Mouse (Mus musculus) midbrain, embryonic 13.5 days (tissue): Measurements from ENCODE around the gene Bco1. TPM values are rescaled to one million over a fixed set of nuclear protein-coding genes. Genes with fewer than 3 reads are reported as not detected.

ENCODE experiments used
- ATAC-seq: fragments of 200-750 bp; cut with Nextera tagmentation; 2 replicates; pipeline ENCODE4 v1.8.0; 2017; ENCODE audit warnings: mild to moderate bottlenecking, moderate TSS enrichment, moderate library complexity
- H3K27ac ChIP-seq: fragments of 300-500 bp; sonication (generic); 2 replicates; pipeline ENCODE4 v1.5.1; 2015; ENCODE audit warnings: inconsistent platforms, mild to moderate bottlenecking, moderate library complexity
- H3K27me3 ChIP-seq: fragments of 300-500 bp; sonication (generic); 2 replicates; pipeline ENCODE4 v1.6.1; 2015; ENCODE audit warnings: mild to moderate bottlenecking, inconsistent platforms
- H3K36me3 ChIP-seq: fragments of 300-500 bp; sonication (generic); 2 replicates; pipeline ENCODE4 v1.6.1; 2015; ENCODE audit warnings: mild to moderate bottlenecking, inconsistent platforms
- H3K4me1 ChIP-seq: fragments of 300-500 bp; sonication (generic); replicated peaks from 2 replicates; pipeline ENCODE4 v1.6.1; 2015; ENCODE audit warnings: inconsistent platforms
- H3K4me2 ChIP-seq: fragments of 300-500 bp; sonication (generic); replicated peaks from 2 replicates; pipeline ENCODE4 v1.6.1; 2015; ENCODE audit warnings: moderate library complexity, mild to moderate bottlenecking, inconsistent platforms
- H3K4me3 ChIP-seq: fragments of 300-500 bp; sonication (generic); replicated peaks from 2 replicates; pipeline ENCODE4 v1.5.1; 2015; ENCODE audit warnings: mild to moderate bottlenecking, inconsistent platforms
- H3K9ac ChIP-seq: fragments of 300-500 bp; sonication (generic); replicated peaks from 2 replicates; pipeline ENCODE4 v1.6.1; 2015; ENCODE audit warnings: mild to moderate bottlenecking, inconsistent platforms
- H3K9me3 ChIP-seq: fragments of 300-500 bp; sonication (generic); 2 replicates; pipeline ENCODE4 v1.6.1; 2016; ENCODE audit warnings: mild to moderate bottlenecking, inconsistent platforms
- WGBS: fragments of 180-500 bp; shearing (Covaris S2); methylation state at CpG from one replicate; pipeline ENCODE4 v1.1.7; 2015; 5-methylcytosine and 5-hydroxymethylcytosine counted together
- polyA plus RNA-seq: library from polyadenylated mRNA; unstranded; fragments of >200 nt; fragmentation: Nextera tagmentation; extraction: Ambion mirVana; gene quantifications from 2 replicates; pipeline ENCODE4 v1.2.1, GENCODE M21; 2015

Bco1 gene
- polyA plus RNA-seq, result 0.08 and 0.13 TPM in 2 replicates

GRCm38 (mm10) chr8:117095647-117096046, at the start of gene Bco1:
TSS of gene Bco1 (plus strand) at chr8:117095854.
- Histone ChIP-seq H3K4me1 (peaks cover 9% of the 10 kb centered on the region), H3K36me3 (no peaks in the 10 kb centered on the region), H3K27ac (no peak within 1 kb of the TSS), H3K27me3 (no peaks in the 10 kb centered on the region), H3K4me3 (no peak within 1 kb of the TSS), H3K4me2 (no peak within 1 kb of the TSS), H3K9me3 (peaks cover 7% of the 10 kb centered on the region; the same call in 1 of the 2 replicates), H3K9ac (no peak within 1 kb of the TSS)
- ATAC-seq, result no peak
- WGBS, result 56% methylated on average over 12 of the region's 12 CpGs

GRCm38 (mm10) chr8:117049444-117049843, 46.2 kb upstream of the Bco1 start:
- no peak overlapping the region for H3K4me3 ChIP-seq
- no peak overlapping the region for H3K27ac ChIP-seq
- H3K9ac ChIP-seq, result no peak overlapping the region
- no peaks in the 10 kb centered on the region for H3K4me1 ChIP-seq
- no peak for ATAC-seq
- no peak overlapping the region for H3K4me2 ChIP-seq
- no peaks in the 10 kb centered on the region for H3K36me3 ChIP-seq
- no peaks in the 10 kb centered on the region for H3K27me3 ChIP-seq
- H3K9me3 ChIP-seq, result no peaks in the 10 kb centered on the region
- WGBS, result 58% methylated on average over 7 of the region's 7 CpGs

GRCm38 (mm10) chr8:117050763-117051162, 44.9 kb upstream of the Bco1 start:
- Histone ChIP-seq H3K9ac (no peak overlapping the region), H3K4me2 (no peak overlapping the region), H3K4me1 (no peaks in the 10 kb centered on the region), H3K27ac (no peak overlapping the region), H3K36me3 (no peaks in the 10 kb centered on the region), H3K4me3 (no peak overlapping the region), H3K9me3 (no peaks in the 10 kb centered on the region), H3K27me3 (no peaks in the 10 kb centered on the region)
- WGBS, result 88% methylated on average over 9 of the region's 9 CpGs
- ATAC-seq, result no peak

GRCm38 (mm10) chr8:117051316-117051715, 44.3 kb upstream of the Bco1 start:
- WGBS, result 76% methylated on average over 9 of the region's 9 CpGs

GRCm38 (mm10) chr8:117053135-117054079, 42.2 kb upstream of the Bco1 start:
- no peaks in the 10 kb centered on the region for H3K27me3 ChIP-seq
- ATAC-seq, result no peak
- no peaks in the 10 kb centered on the region for H3K36me3 ChIP-seq
- no peak overlapping the region for H3K4me2 ChIP-seq
- no peak overlapping the region for H3K9ac ChIP-seq
- no peaks in the 10 kb centered on the region for H3K4me1 ChIP-seq
- H3K9me3 ChIP-seq, result no peaks in the 10 kb centered on the region
- H3K4me3 ChIP-seq, result no peak overlapping the region
- H3K27ac ChIP-seq, result no peak overlapping the region
- WGBS, result 66% methylated on average over 12 of the region's 12 CpGs

More at GRCm38 (mm10) chr8:117051316-117051715, 44.3 kb upstream of the Bco1 start:
- Histone ChIP-seq H3K36me3 (no peaks in the 10 kb centered on the region), H3K9me3 (no peaks in the 10 kb centered on the region), H3K27me3 (no peaks in the 10 kb centered on the region), H3K9ac (no peak overlapping the region), H3K4me1 (no peaks in the 10 kb centered on the region), H3K27ac (no peak overlapping the region), H3K4me3 (no peak overlapping the region), H3K4me2 (no peak overlapping the region)
- ATAC-seq, result no peak

- no peaks in the 10 kb centered on the region for H3K27me3 ChIP-seq
- no peak overlapping the region for H3K27ac ChIP-seq
- no peak overlapping the region for H3K4me2 ChIP-seq
- H3K4me3 ChIP-seq, result no peak overlapping the region
- H3K36me3 ChIP-seq, result no peaks in the 10 kb centered on the region
- WGBS, result 69% methylated on average over 3 of the region's 3 CpGs
- H3K9ac ChIP-seq, result no peak overlapping the region
- H3K9me3 ChIP-seq, result no peaks in the 10 kb centered on the region
- ATAC-seq, result no peak
- no peaks in the 10 kb centered on the region for H3K4me1 ChIP-seq
Measured at GRCm38 (mm10) chr8:117054146-117054545, 41.5 kb upstream of the Bco1 start.

- ATAC-seq, result no peak
- Histone ChIP-seq H3K4me1 (no peaks in the 10 kb centered on the region), H3K9me3 (no peaks in the 10 kb centered on the region), H3K36me3 (no peaks in the 10 kb centered on the region), H3K4me3 (no peak overlapping the region), H3K4me2 (no peak overlapping the region), H3K9ac (no peak overlapping the region), H3K27me3 (no peaks in the 10 kb centered on the region), H3K27ac (no peak overlapping the region)
- 86% methylated on average over 6 of the region's 6 CpGs for WGBS
Measured at GRCm38 (mm10) chr8:117055097-117055496, 40.6 kb upstream of the Bco1 start.

GRCm38 (mm10) chr8:117059021-117059420, 36.6 kb upstream of the Bco1 start:
- 72% methylated on average over 7 of the region's 7 CpGs for WGBS
- H3K9me3 ChIP-seq, result no peaks in the 10 kb centered on the region
- H3K27ac ChIP-seq, result no peak overlapping the region
- H3K4me2 ChIP-seq, result no peak overlapping the region
- H3K27me3 ChIP-seq, result no peaks in the 10 kb centered on the region
- H3K36me3 ChIP-seq, result no peaks in the 10 kb centered on the region
- no peak for ATAC-seq
- no peak overlapping the region for H3K4me3 ChIP-seq
- H3K4me1 ChIP-seq, result peaks cover 5% of the 10 kb centered on the region; the same call in 1 of the 2 replicates
- no peak overlapping the region for H3K9ac ChIP-seq

GRCm38 (mm10) chr8:117060306-117060705, 35.3 kb upstream of the Bco1 start:
- Histone ChIP-seq H3K4me3 (no peak overlapping the region), H3K9me3 (no peaks in the 10 kb centered on the region), H3K27me3 (no peaks in the 10 kb centered on the region), H3K4me1 (peaks cover 5% of the 10 kb centered on the region; the same call in 1 of the 2 replicates), H3K36me3 (no peaks in the 10 kb centered on the region), H3K9ac (no peak overlapping the region), H3K4me2 (no peak overlapping the region), H3K27ac (no peak overlapping the region)
- no peak for ATAC-seq
- WGBS, result 78% methylated on average over 13 of the region's 13 CpGs

GRCm38 (mm10) chr8:117061180-117061880, 34.3 kb upstream of the Bco1 start:
- no peak for ATAC-seq
- peaks cover 5% of the 10 kb centered on the region; the same call in 1 of the 2 replicates for H3K4me1 ChIP-seq
- H3K4me3 ChIP-seq, result no peak overlapping the region
- WGBS, result 51% methylated on average over 13 of the region's 13 CpGs
- no peaks in the 10 kb centered on the region for H3K27me3 ChIP-seq
- H3K27ac ChIP-seq, result no peak overlapping the region
- H3K9ac ChIP-seq, result no peak overlapping the region
- H3K9me3 ChIP-seq, result no peaks in the 10 kb centered on the region
- no peaks in the 10 kb centered on the region for H3K36me3 ChIP-seq
- no peak overlapping the region for H3K4me2 ChIP-seq

- Histone ChIP-seq H3K27ac (no peak overlapping the region), H3K4me3 (no peak overlapping the region), H3K4me1 (no peaks in the 10 kb centered on the region), H3K36me3 (no peaks in the 10 kb centered on the region), H3K4me2 (no peak overlapping the region), H3K9me3 (no peaks in the 10 kb centered on the region), H3K27me3 (no peaks in the 10 kb centered on the region), H3K9ac (no peak overlapping the region)
- ATAC-seq, result no peak
- 91% methylated on average over 7 of the region's 7 CpGs for WGBS
Measured at GRCm38 (mm10) chr8:117066955-117067354, 28.7 kb upstream of the Bco1 start.

- 90% methylated on average over 11 of the region's 11 CpGs for WGBS
- Histone ChIP-seq H3K27me3 (no peaks in the 10 kb centered on the region), H3K27ac (no peak overlapping the region), H3K4me2 (no peak overlapping the region), H3K9me3 (no peaks in the 10 kb centered on the region), H3K4me3 (no peak overlapping the region), H3K36me3 (no peaks in the 10 kb centered on the region), H3K9ac (no peak overlapping the region), H3K4me1 (no peaks in the 10 kb centered on the region)
- no peak for ATAC-seq
Measured at GRCm38 (mm10) chr8:117067396-117067795, 28.3 kb upstream of the Bco1 start.
